Mouse (Mus musculus): ENCODE measurements around the gene Gata1. TPM values are rescaled to one million over a fixed set of nuclear protein-coding genes. Genes with fewer than 3 reads are reported as not detected.
"Not testable (repeated sequence)": the region's sequence is repeated elsewhere in the genome, so short reads cannot be mapped to it uniquely, and the experiment has no call there.

Gene Gata1
- polyA plus RNA-seq, 1 experiment from 2014 or later, result 1.1 TPM

GRCm38 (mm10) chrX:8009356-8009755, 31.5 kb upstream of the Gata1 start:
- not testable (repeated sequence) for H3K27ac ChIP-seq (ENCODE audit: low read length); ATAC-seq (ENCODE audit: low read depth)
- 79% methylated on average over 4 of the region's 4 CpGs for WGBS

GRCm38 (mm10) chrX:8008543-8008942, 30.7 kb upstream of the Gata1 start:
- Histone ChIP-seq H3K27me3 (ENCODE audit: control insufficient read depth, insufficient read depth, low read depth, low read length) (no peaks in the 10 kb centered on the region), H3K27ac (ENCODE audit: low read length) (no peak overlapping the region), H3K4me3 (ENCODE audit: low read length) (no peak overlapping the region), H3K9me3 (ENCODE audit: control insufficient read depth, low read length) (no peaks in the 10 kb centered on the region), H3K4me1 (replicated peaks; ENCODE audit: control insufficient read depth, insufficient read depth, low read length) (no peaks in the 10 kb centered on the region), H3K36me3 (ENCODE audit: control insufficient read depth, insufficient read depth, low read length) (no peaks in the 10 kb centered on the region), H3K9ac (ENCODE audit: low read length) (no peak overlapping the region), H3K4me2 (ENCODE audit: low read depth, low read length) (no peak overlapping the region)
- 50% methylated on average over 5 of the region's 5 CpGs for WGBS
- ATAC-seq (ENCODE audit: low read depth), result no peak

More at GRCm38 (mm10) chrX:8009356-8009755, 31.5 kb upstream of the Gata1 start:
- not testable (repeated sequence) for H3K27me3 ChIP-seq (ENCODE audit: control insufficient read depth, insufficient read depth, low read depth, low read length); H3K4me1 ChIP-seq (replicated peaks; ENCODE audit: control insufficient read depth, insufficient read depth, low read length); H3K4me2 ChIP-seq (ENCODE audit: low read depth, low read length); H3K9ac ChIP-seq (ENCODE audit: low read length); H3K9me3 ChIP-seq (ENCODE audit: control insufficient read depth, low read length); H3K4me3 ChIP-seq (ENCODE audit: low read length); H3K36me3 ChIP-seq (ENCODE audit: control insufficient read depth, insufficient read depth, low read length)

GRCm38 (mm10) chrX:8002971-8003370, 25.1 kb upstream of the Gata1 start:
- Histone ChIP-seq H3K9ac (ENCODE audit: low read length) (no peak overlapping the region), H3K4me1 (replicated peaks; ENCODE audit: control insufficient read depth, insufficient read depth, low read length) (no peaks in the 10 kb centered on the region), H3K4me3 (ENCODE audit: low read length) (no peak overlapping the region), H3K4me2 (ENCODE audit: low read depth, low read length) (no peak overlapping the region), H3K27ac (ENCODE audit: low read length) (no peak overlapping the region), H3K36me3 (ENCODE audit: control insufficient read depth, insufficient read depth, low read length) (no peaks in the 10 kb centered on the region), H3K27me3 (ENCODE audit: control insufficient read depth, insufficient read depth, low read depth, low read length) (no peaks in the 10 kb centered on the region), H3K9me3 (ENCODE audit: control insufficient read depth, low read length) (no peaks in the 10 kb centered on the region)
- 58% methylated on average over 4 of the region's 4 CpGs for WGBS
- ATAC-seq (ENCODE audit: low read depth), result no peak

GRCm38 (mm10) chrX:8002001-8002400, 24.1 kb upstream of the Gata1 start:
- WGBS, result 31% methylated on average over 5 of the region's 5 CpGs
- Histone ChIP-seq H3K4me1 (replicated peaks; ENCODE audit: control insufficient read depth, insufficient read depth, low read length) (no peaks in the 10 kb centered on the region), H3K4me3 (ENCODE audit: low read length) (no peak overlapping the region), H3K27me3 (ENCODE audit: control insufficient read depth, insufficient read depth, low read depth, low read length) (no peaks in the 10 kb centered on the region), H3K4me2 (ENCODE audit: low read depth, low read length) (no peak overlapping the region), H3K9ac (ENCODE audit: low read length) (no peak overlapping the region), H3K36me3 (ENCODE audit: control insufficient read depth, insufficient read depth, low read length) (no peaks in the 10 kb centered on the region), H3K27ac (ENCODE audit: low read length) (no peak overlapping the region), H3K9me3 (ENCODE audit: control insufficient read depth, low read length) (no peaks in the 10 kb centered on the region)
- ATAC-seq (ENCODE audit: low read depth), result no peak

GRCm38 (mm10) chrX:8000546-8001192, 22.8 kb upstream of the Gata1 start:
- Histone ChIP-seq H3K9ac (ENCODE audit: low read length) (no peak overlapping the region), H3K9me3 (ENCODE audit: control insufficient read depth, low read length) (no peaks in the 10 kb centered on the region), H3K27ac (ENCODE audit: low read length) (no peak overlapping the region), H3K27me3 (ENCODE audit: control insufficient read depth, insufficient read depth, low read depth, low read length) (no peaks in the 10 kb centered on the region), H3K4me1 (replicated peaks; ENCODE audit: control insufficient read depth, insufficient read depth, low read length) (no peaks in the 10 kb centered on the region), H3K36me3 (ENCODE audit: control insufficient read depth, insufficient read depth, low read length) (no peaks in the 10 kb centered on the region), H3K4me2 (ENCODE audit: low read depth, low read length) (no peak overlapping the region), H3K4me3 (ENCODE audit: low read length) (no peak overlapping the region)
- 59% methylated on average over 3 of the region's 3 CpGs for WGBS
- ATAC-seq (ENCODE audit: low read depth), result no peak

GRCm38 (mm10) chrX:7993068-7993735, 15.3 kb upstream of the Gata1 start:
- peak; percentile 36; the same call in 1 of the 2 replicates for ATAC-seq (ENCODE audit: low read depth)
- WGBS, result 58% methylated on average over 10 of the region's 10 CpGs
- no peak overlapping the region for H3K27ac ChIP-seq (ENCODE audit: low read length)

GRCm38 (mm10) chrX:7992379-7993067, 14.7 kb upstream of the Gata1 start:
- no peak overlapping the region for H3K9ac ChIP-seq (ENCODE audit: low read length)
- H3K27me3 ChIP-seq (ENCODE audit: control insufficient read depth, insufficient read depth, low read depth, low read length), result no peaks in the 10 kb centered on the region
- H3K9me3 ChIP-seq (ENCODE audit: control insufficient read depth, low read length), result no peaks in the 10 kb centered on the region
- no peaks in the 10 kb centered on the region for H3K4me1 ChIP-seq (replicated peaks; ENCODE audit: control insufficient read depth, insufficient read depth, low read length)
- H3K27ac ChIP-seq (ENCODE audit: low read length), result no peak overlapping the region
- H3K4me2 ChIP-seq (ENCODE audit: low read depth, low read length), result no peak overlapping the region
- no peaks in the 10 kb centered on the region for H3K36me3 ChIP-seq (ENCODE audit: control insufficient read depth, insufficient read depth, low read length)
- WGBS, result 50% methylated on average over 8 of the region's 8 CpGs
- ATAC-seq (ENCODE audit: low read depth), result no peak
- H3K4me3 ChIP-seq (ENCODE audit: low read length), result no peak overlapping the region

More at GRCm38 (mm10) chrX:7993068-7993735, 15.3 kb upstream of the Gata1 start:
- no peak overlapping the region for H3K4me2 ChIP-seq (ENCODE audit: low read depth, low read length)
- no peaks in the 10 kb centered on the region for H3K27me3 ChIP-seq (ENCODE audit: control insufficient read depth, insufficient read depth, low read depth, low read length)
- no peak overlapping the region for H3K4me3 ChIP-seq (ENCODE audit: low read length)
- no peaks in the 10 kb centered on the region for H3K9me3 ChIP-seq (ENCODE audit: control insufficient read depth, low read length)
- H3K36me3 ChIP-seq (ENCODE audit: control insufficient read depth, insufficient read depth, low read length), result no peaks in the 10 kb centered on the region
- no peak overlapping the region for H3K9ac ChIP-seq (ENCODE audit: low read length)
- H3K4me1 ChIP-seq (replicated peaks; ENCODE audit: control insufficient read depth, insufficient read depth, low read length), result no peaks in the 10 kb centered on the region

GRCm38 (mm10) chrX:7981368-7981767, 3.5 kb upstream of the Gata1 start:
- H3K4me3 ChIP-seq (ENCODE audit: low read length), result no peak overlapping the region
- WGBS, result 88% methylated on average over 7 of the region's 7 CpGs
- H3K9me3 ChIP-seq (ENCODE audit: control insufficient read depth, low read length), result no peaks in the 10 kb centered on the region
- no peaks in the 10 kb centered on the region for H3K36me3 ChIP-seq (ENCODE audit: control insufficient read depth, insufficient read depth, low read length)
- no peak overlapping the region for H3K27ac ChIP-seq (ENCODE audit: low read length)
- no peaks in the 10 kb centered on the region for H3K27me3 ChIP-seq (ENCODE audit: control insufficient read depth, insufficient read depth, low read depth, low read length)
- H3K9ac ChIP-seq (ENCODE audit: low read length), result no peak overlapping the region
- no peak overlapping the region for H3K4me2 ChIP-seq (ENCODE audit: low read depth, low read length)
- no peak for ATAC-seq (ENCODE audit: low read depth)
- no peaks in the 10 kb centered on the region for H3K4me1 ChIP-seq (replicated peaks; ENCODE audit: control insufficient read depth, insufficient read depth, low read length)

GRCm38 (mm10) chrX:7971292-7971691, 6.6 kb downstream of the Gata1 start:
- Histone ChIP-seq H3K4me3 (ENCODE audit: low read length) (no peak overlapping the region), H3K27me3 (ENCODE audit: control insufficient read depth, insufficient read depth, low read depth, low read length) (no peaks in the 10 kb centered on the region), H3K9me3 (ENCODE audit: control insufficient read depth, low read length) (no peaks in the 10 kb centered on the region), H3K36me3 (ENCODE audit: control insufficient read depth, insufficient read depth, low read length) (no peaks in the 10 kb centered on the region), H3K27ac (ENCODE audit: low read length) (no peak overlapping the region), H3K4me2 (ENCODE audit: low read depth, low read length) (no peak overlapping the region), H3K9ac (ENCODE audit: low read length) (no peak overlapping the region), H3K4me1 (replicated peaks; ENCODE audit: control insufficient read depth, insufficient read depth, low read length) (no peaks in the 10 kb centered on the region)
- WGBS, result 58% methylated on average over 4 of the region's 4 CpGs
- no peak for ATAC-seq (ENCODE audit: low read depth)
